Mouse (Mus musculus): Measurements from ENCODE around the gene Galnt2. TPM values are rescaled to one million over a fixed set of nuclear protein-coding genes. Genes with fewer than 3 reads are reported as not detected.

The Galnt2 gene
- polyA plus RNA-seq, 1 experiment: 17.6 TPM

DNA sequence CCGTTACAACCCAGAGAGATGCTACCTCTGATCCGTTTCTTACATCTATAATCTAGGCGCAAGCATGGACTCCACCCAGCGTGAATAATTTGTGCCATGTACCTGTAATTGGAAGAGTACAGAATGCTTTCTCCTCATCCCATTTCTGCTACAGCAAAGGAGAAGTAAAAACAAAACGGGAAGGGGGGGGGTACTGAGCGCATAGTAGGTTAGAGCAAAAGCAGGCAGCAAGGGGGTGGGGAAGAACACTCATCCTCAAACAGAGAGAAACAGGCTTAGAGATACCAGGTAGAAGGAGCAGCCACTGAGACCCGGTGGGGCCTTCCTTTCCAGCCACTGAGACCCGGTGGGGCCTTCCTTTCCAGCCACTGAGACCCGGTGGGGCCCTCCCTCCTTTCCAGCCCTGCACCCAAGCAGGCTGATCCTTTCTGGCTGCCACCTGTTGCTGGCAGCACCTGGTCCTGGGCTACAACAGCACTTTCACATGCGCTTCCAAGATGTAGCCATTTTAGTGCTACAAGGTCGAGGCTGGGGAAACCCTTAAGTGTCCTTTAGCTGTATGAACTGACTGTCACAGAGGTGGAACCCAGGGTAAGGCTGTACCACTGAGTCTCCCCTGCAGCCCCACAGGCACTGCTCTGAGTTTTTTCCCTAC is 130.7 kb downstream of the Galnt2 start:
- no peak for DNase-seq
- Histone ChIP-seq H3K4me1 (ENCODE audit: control insufficient read depth, insufficient read depth, low read length) (no peaks in the 10 kb centered on the region), H3K4me3 (replicated peaks; ENCODE audit: extremely low read depth, low read depth, low read length) (no peak overlapping the region)
- 82% methylated on average over 11 of the region's 11 CpGs for WGBS
- TF ChIP-seq POLR2A (IDR thresholded peaks at IDR 0.05; ENCODE audit: borderline replicate concordance, extremely low read depth, low read depth, low read length): no peak
- no peak for TF ChIP-seq CTCF (IDR thresholded peaks at IDR 0.05; ENCODE audit: insufficient read depth, low read length)

DNA sequence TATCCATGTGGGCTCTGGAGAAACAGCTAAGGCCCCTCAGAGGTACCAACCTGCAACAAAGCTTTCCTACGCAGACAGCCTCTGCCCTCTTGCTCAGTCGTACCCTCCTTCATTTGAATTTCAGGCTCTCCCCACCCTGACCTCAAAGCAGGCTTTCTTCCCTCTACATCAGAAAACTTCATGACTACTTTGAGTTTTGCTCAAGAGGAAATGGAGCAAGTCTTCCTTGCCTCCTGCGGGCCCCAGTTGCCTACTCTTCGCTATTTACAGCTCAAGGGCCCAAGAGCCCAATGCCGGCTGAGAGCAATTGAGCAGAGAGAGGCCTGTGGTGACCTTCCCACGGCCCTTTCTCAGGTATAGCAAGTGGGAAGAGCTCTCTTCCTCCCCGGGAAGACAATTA is 131.4 kb downstream of the Galnt2 start:
- TF ChIP-seq POLR2A (IDR thresholded peaks at IDR 0.05; ENCODE audit: borderline replicate concordance, extremely low read depth, low read depth, low read length): no peak
- TF ChIP-seq CTCF (IDR thresholded peaks at IDR 0.05; ENCODE audit: insufficient read depth, low read length): no peak
- Histone ChIP-seq H3K4me1 (ENCODE audit: control insufficient read depth, insufficient read depth, low read length) (no peaks in the 10 kb centered on the region), H3K4me3 (replicated peaks; ENCODE audit: extremely low read depth, low read depth, low read length) (no peak overlapping the region)
- no peak for DNase-seq
- 65% methylated on average over 7 of the region's 7 CpGs for WGBS

DNA sequence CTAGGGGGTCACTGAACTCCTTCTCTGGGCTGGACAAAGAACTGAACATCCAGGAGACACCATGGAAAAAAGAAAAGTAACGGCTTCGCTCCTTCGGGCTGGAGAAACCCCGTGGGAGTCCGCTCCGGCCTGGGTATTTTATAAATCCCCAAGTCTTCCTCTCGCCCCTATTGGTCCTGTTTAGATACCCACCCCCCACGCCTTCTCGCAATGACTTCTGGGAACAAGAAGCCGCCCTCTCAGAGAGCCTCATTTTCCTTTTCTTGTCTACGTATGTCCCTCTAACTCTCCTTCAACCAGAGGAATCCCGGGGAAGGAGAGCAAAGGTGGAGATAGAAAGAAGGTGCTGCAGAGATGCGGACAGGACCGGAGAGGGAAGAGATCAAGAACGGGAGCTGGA is 132.1 kb downstream of the Galnt2 start:
- DNase-seq: no peak
- Histone ChIP-seq H3K4me1 (ENCODE audit: control insufficient read depth, insufficient read depth, low read length) (no peaks in the 10 kb centered on the region), H3K4me3 (replicated peaks; ENCODE audit: extremely low read depth, low read depth, low read length) (no peak overlapping the region)
- 90% methylated on average over 15 of the region's 15 CpGs for WGBS
- no peak for TF ChIP-seq POLR2A (IDR thresholded peaks at IDR 0.05; ENCODE audit: borderline replicate concordance, extremely low read depth, low read depth, low read length)
- no peak for TF ChIP-seq CTCF (IDR thresholded peaks at IDR 0.05; ENCODE audit: insufficient read depth, low read length)

DNA sequence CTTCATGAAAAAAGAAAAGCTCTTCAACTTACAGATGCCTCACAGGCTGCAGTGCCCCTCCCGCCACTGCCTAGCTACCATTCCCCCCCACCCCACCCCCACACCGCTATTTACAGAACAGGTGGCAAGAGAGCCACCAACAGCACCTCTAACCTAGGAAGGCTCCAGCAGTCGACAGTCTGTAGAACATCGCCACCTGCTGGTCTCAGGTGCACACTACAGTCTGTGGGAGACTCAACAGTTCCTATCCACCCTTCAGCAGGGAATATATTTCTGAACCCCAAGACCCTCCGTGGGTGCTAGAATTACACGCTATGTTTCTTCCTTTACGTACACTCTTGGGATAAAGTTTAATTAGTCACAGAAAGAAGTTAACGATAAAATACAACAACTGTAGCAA is 137.0 kb downstream of the Galnt2 start:
- WGBS: 18% methylated on average over 8 of the region's 8 CpGs
- H3K4me1 ChIP-seq (ENCODE audit: control insufficient read depth, insufficient read depth, low read length): no peaks in the 10 kb centered on the region
- H3K4me3 ChIP-seq (replicated peaks; ENCODE audit: extremely low read depth, low read depth, low read length): no peak overlapping the region
- TF ChIP-seq CTCF (IDR thresholded peaks at IDR 0.05; ENCODE audit: insufficient read depth, low read length) (peak; percentile 96), POLR2A (IDR thresholded peaks at IDR 0.05; ENCODE audit: borderline replicate concordance, extremely low read depth, low read depth, low read length) (no peak)
- peak; percentile 58 for DNase-seq

DNA sequence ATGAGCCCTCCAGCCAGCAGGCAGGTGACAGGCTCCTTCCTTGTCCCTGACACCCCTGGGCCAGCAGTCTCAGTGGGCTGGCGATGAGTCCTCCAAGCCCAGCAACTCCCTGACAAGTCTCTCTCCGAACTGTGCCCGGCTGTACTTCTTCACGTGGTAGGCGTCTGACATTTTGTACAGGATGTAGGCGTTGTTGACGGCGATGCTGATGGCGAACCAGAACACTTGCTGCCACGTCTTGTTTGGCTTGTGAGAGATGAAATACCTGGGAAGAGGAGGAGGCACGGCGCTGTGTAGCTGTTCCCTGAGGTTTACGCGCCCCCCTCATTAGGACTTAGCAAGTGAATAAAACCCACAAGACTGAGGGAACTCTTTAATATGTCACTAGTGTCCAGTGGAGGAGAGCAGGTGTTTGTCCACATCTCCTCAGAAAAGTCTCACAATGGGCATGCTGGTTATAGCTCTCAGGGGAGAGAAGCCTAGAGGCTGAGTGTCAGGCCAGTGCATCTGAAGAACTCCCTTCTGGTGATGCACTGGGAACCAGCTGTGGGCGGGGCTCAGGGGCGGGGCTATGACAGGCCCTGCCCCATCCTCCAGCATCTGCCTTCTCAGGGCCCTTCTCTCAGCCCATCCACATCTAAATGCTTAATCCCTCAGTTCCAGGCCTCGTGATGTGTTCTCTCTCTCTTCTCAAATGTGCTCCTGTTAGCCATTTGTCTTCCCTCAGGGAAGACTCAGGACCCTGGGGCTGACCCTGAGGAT is 139.4 kb downstream of the Galnt2 start:
- no peak for TF ChIP-seq CTCF (IDR thresholded peaks at IDR 0.05; ENCODE audit: insufficient read depth, low read length)
- no peak for TF ChIP-seq POLR2A (IDR thresholded peaks at IDR 0.05; ENCODE audit: borderline replicate concordance, extremely low read depth, low read depth, low read length)
- Histone ChIP-seq H3K4me3 (replicated peaks; ENCODE audit: extremely low read depth, low read depth, low read length) (no peak overlapping the region), H3K4me1 (ENCODE audit: control insufficient read depth, insufficient read depth, low read length) (no peaks in the 10 kb centered on the region)
- WGBS: 72% methylated on average over 17 of the region's 17 CpGs
- no peak for DNase-seq

DNA sequence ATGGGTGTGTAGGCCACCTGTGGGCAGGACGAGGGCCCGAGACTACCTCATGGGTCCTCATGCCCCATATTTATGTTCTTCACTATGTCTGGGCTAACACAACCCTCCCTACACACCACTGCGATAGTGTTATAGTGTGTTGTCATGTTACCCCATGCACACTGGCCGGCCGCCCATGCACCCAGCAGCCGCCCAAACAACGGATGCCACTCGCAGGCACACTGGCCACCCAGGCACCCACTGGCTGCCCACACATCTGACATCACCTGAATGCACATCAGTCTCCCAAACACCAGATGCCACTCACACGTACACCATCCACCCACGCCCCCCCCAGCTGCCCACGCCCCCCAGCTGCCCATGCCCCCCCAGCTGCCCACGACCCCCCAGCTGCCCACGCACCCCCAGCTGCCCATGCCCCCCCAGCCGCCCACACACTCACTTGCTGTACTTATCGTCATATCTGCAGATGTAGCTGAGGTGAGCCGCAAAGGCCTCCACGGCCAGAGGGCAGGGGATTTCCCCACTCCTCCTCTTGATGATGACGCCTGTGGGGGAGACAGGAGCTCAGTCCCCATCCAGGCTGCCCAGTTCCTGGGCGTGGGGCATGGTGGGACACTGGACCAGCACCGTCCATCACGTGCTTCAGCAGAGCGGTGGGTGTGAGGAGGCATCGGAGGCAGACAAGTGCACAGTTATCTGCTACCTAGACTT is 140.4 kb downstream of the Galnt2 start:
- no peak for DNase-seq
- 86% methylated on average over 23 of the region's 23 CpGs for WGBS
- TF ChIP-seq POLR2A (IDR thresholded peaks at IDR 0.05; ENCODE audit: borderline replicate concordance, extremely low read depth, low read depth, low read length) (no peak), CTCF (IDR thresholded peaks at IDR 0.05; ENCODE audit: insufficient read depth, low read length) (no peak)
- no peaks in the 10 kb centered on the region for H3K4me1 ChIP-seq (ENCODE audit: control insufficient read depth, insufficient read depth, low read length)
- H3K4me3 ChIP-seq (replicated peaks; ENCODE audit: extremely low read depth, low read depth, low read length): no peak overlapping the region

DNA sequence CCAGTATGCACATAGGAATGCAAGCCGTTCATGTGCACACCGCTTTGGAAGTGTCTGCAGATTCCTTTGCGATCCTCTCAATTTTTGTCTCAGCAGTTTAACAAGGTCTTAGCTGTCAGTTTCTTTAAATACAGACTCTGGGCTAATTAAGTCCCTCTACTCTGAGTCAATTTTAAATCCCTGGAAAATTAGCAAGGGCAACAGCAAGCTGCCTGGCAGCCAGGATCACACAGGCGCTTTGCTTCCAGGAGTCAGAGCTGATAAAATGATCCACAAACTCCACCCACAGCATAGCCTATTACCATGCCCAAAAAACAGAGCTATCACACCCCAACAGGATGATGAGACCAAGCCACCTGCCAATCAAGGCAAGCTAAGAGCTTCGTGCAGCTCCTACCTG is 142.6 kb downstream of the Galnt2 start:
- DNase-seq: no peak
- WGBS: 88% methylated on average over 5 of the region's 5 CpGs
- TF ChIP-seq CTCF (IDR thresholded peaks at IDR 0.05; ENCODE audit: insufficient read depth, low read length) (no peak), POLR2A (IDR thresholded peaks at IDR 0.05; ENCODE audit: borderline replicate concordance, extremely low read depth, low read depth, low read length) (no peak)

DNA sequence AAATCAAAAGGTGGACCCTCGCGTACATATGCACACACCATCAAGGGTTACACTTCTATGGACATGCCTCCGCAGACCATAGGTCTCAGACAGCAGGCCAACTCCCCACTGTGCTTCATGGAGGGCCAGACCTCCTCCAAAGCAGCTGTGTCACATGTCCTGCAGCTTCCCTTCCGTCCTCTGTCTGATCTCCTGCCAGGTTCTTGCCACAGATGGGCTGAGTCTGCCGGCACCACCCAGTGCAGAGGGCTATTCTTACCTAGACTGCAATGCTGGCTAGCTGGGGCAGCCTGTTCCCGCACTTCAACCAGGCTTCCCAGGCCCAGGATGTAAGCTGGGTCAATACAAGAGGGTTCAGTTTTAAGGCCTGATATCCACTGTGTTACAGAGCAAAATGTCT is 144.0 kb downstream of the Galnt2 start:
- DNase-seq: no peak
- TF ChIP-seq CTCF (IDR thresholded peaks at IDR 0.05; ENCODE audit: insufficient read depth, low read length): no peak
- no peak for TF ChIP-seq POLR2A (IDR thresholded peaks at IDR 0.05; ENCODE audit: borderline replicate concordance, extremely low read depth, low read depth, low read length)
- 47% methylated on average over 6 of the region's 6 CpGs for WGBS
- no peak overlapping the region for H3K4me3 ChIP-seq (replicated peaks; ENCODE audit: extremely low read depth, low read depth, low read length)
- H3K4me1 ChIP-seq (ENCODE audit: control insufficient read depth, insufficient read depth, low read length): no peaks in the 10 kb centered on the region

More for the DNA sequence above, 142.6 kb downstream of the Galnt2 start:
- Histone ChIP-seq H3K4me1 (ENCODE audit: control insufficient read depth, insufficient read depth, low read length) (no peaks in the 10 kb centered on the region), H3K4me3 (replicated peaks; ENCODE audit: extremely low read depth, low read depth, low read length) (no peak overlapping the region)

DNA sequence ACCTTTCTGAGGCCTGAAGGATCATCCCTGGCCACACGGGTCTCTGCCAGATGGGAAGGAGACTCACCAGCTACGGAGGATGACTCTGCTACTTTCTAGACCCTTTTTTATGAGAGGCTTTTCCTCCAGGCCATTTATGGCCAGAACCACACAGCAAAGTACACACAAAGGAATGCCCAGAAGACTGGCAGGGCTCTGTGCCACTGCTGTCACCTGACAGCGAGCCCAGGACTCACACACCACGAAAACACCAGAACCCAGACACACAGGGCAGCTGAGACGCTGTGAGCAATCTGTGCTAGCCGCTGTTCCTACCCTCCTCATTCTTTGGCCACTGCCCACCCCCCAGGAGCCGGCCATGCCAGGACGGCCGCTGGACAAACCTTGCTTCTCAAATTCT is 144.5 kb downstream of the Galnt2 start:
- Histone ChIP-seq H3K4me1 (ENCODE audit: control insufficient read depth, insufficient read depth, low read length) (no peaks in the 10 kb centered on the region), H3K4me3 (replicated peaks; ENCODE audit: extremely low read depth, low read depth, low read length) (no peak overlapping the region)
- TF ChIP-seq CTCF (IDR thresholded peaks at IDR 0.05; ENCODE audit: insufficient read depth, low read length) (no peak), POLR2A (IDR thresholded peaks at IDR 0.05; ENCODE audit: borderline replicate concordance, extremely low read depth, low read depth, low read length) (no peak)
- no peak for DNase-seq
- WGBS: 77% methylated on average over 9 of the region's 9 CpGs
